Mouse (Mus musculus) right cerebral cortex, postnatal 36 days (tissue): ENCODE data around the gene Fgf15.

ENCODE experiments used
- DNase-seq, 2 experiments: peaks; one replicate each; pipeline ENCODE4 v3.0.0; 2022; ENCODE audit warnings: low spot score in 2 of 2, mixed read lengths in 1 of 2

Fgf15 gene

DNA sequence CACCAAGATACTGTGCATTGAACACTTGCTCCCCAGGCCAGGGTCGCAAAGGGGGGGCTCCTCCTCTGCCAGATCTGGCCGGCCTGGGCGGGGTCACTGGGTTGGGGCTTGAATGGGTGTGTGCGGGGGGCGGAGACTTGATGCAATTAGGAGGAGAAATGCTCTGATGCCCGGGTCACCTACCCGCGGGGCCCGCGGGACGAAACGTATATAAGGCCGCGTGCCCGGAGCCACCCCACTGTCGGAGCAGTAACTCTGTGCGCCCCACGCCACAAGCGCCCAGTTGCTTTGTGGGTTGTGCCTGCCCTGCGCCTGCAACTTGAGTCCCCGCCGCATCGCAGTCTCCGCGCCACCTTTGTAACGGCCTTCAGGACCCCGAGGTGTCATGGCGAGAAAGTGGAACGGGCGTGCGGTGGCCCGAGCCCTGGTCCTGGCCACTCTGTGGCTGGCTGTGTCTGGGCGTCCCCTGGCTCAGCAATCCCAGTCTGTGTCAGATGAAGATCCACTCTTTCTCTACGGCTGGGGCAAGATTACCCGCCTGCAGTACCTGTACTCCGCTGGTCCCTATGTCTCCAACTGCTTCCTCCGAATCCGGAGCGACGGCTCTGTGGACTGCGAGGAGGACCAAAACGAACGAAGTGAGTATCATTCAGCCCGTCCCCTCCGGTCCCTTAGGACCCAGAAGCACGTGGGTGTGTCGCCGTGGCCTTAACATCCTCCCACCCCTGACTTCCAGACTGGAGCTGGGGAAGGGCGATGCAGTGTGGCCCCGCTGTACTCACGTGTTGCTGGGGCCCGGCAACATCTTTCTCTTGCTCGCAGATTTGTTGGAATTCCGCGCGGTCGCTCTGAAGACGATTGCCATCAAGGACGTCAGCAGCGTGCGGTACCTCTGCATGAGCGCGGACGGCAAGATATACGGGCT is at the start of gene Fgf15:
Gene Fgf15 (plus strand): TSS at position 238 of the 925 bp plus-strand sequence.
- no peak for DNase-seq

DNA sequence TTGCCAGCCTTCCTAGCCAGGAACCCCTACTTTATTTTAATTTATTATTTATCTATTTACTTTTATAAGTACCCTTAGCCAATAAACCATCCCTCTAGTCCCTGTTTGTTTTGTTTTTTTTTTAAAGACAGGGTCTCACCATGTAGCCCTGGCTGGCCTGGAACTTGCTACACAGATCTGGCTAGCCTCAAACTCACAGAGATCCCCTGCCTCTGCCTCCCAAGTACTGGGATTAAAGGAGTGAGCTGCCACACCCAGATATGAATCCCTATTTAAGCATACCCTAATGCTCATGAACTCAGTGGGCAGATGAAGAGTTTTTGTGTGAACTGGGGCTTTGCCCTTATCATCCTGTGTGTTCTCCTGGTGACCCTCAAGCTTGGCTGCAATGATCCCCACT is 49.3 kb upstream of the Fgf15 start, which contains the start of gene Fgf4:
Gene Fgf4 (plus strand): TSS at position 301 of the 400 bp plus-strand sequence.
- no peak for DNase-seq

DNA sequence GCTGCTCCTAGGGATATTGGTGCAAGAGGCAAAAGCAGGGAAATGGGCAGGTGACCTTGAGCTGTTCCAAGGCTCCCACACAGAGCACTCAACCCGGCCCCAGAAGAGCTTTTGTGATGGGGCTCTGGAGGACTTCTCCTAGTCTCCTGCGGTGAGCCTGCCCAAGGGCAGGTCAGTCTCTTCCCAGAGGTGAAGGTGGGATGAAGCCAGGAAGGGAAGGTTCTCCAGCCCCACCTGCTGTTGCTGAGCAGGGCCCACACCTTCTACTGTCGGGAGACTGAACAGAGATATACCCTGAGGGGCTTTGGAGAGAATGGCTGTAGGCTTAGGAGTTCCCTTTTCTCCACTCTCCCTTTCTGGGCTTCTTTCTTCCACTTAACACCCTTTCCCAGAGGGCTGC is 45.0 kb upstream of the Fgf15 start:
- no peak for DNase-seq

DNA sequence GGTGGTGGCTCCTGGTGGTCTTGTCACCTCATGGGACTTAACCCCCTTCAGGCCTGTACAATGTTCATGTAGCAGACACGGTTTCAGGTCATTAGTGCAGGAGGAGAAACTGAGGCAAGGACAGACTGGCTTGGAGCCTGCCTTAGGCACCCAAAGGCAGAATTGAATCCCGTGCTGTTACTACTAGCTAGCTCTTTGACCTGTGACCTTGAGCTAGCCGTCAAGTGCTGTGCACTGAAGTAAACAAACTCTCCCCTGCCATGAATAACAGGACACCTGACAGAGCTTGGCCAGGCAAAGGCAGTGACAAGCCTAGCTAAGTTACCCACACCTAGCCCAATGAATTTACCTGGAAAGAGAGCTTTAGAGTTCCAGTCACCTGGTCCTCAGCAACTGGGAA is 41.4 kb upstream of the Fgf15 start:
- DNase-seq, result no peak

DNA sequence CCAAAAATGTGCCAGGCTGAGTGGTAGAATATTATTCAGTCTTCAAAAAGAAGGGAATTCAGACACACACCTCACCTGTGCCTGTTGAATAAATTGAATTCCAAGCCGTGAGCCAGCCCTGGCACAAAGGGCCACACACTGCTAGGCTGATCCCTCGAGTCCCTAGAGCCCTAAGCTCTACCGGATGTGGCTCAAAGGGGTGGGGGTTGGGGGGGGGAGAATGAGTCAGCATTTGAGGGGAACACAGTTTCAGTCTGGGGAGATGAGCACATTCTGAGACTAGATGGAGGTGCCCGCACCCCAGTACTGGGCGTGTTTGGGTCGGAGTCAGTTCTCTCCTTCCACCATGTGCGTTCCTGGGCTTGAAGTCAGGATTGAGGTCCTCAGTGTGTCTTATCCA is 39.2 kb upstream of the Fgf15 start:
- no peak for DNase-seq

DNA sequence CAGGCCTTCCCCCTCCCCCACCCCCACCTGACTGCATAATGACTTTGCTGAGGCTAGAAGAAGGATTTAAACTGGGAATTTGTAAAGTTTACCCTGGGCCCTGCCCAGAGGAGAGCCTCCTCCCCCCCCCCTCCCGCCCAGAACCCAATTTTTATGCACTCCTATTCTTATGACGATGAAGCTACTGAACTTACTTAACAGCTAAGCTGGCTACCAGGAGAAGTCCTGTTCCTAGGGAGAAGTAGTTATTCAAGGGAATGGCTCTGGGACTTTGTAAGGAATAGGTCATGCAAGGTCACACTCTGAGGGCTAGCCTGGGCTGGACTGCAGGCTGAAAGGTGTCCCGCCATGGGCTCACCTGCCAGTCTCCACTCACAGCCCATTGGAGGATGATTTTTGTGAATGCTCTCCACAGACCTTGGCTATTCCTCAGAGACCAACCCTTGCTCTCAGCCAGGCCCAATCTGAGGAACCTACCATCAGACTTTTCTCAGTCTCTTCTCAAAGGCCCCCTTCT is 38.4 kb upstream of the Fgf15 start:
- no peak for DNase-seq

DNA sequence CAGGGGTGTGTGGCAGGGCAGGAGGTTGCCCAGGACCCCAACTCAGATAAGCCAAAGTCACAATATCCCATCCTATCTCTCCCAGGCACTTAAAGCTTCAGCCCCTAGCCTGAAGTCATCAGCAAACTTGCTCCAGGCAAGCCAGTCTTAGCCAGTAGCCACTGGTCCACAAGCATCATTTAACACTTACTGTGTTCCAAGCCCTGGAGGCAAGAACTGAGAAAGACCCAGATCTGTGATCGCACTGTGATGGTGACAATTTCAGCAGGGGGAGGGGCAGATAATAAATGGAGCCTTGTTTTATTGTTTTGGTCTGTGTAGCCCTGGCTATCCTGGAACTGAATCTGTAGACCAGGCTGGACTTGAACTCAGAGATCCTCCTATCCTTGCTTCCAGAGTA is 37.6 kb upstream of the Fgf15 start:
- no peak for DNase-seq

DNA sequence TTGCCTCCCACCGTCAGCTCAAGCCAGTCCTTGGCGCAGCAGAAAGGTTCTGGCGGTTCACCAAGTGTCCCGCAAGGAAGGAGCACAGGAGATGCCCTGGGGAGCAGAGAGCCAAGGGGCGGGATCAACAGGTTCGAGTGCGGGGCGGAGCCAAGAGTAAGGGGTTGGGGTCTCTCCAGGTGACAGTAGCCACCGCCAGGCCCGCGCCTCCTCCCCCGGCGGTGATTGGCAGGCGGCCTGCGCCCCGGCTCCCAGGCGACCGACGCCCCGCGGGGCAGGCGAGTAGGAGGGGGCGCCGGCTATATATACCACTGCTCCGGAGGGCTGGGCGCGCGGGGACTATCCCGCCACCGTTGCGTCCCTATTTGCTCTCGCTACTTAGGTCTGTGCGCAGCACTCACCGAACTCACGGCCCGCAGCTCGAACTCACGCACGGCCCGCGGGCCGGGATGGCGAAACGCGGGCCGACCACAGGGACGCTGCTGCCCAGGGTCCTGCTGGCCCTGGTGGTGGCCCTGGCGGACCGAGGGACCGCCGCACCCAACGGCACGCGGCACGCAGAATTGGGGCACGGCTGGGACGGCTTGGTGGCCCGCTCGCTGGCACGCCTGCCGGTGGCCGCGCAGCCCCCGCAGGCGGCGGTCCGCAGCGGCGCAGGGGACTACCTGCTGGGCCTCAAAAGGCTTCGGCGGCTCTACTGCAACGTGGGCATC is 35.1 kb upstream of the Fgf15 start:
- no peak for DNase-seq

DNA sequence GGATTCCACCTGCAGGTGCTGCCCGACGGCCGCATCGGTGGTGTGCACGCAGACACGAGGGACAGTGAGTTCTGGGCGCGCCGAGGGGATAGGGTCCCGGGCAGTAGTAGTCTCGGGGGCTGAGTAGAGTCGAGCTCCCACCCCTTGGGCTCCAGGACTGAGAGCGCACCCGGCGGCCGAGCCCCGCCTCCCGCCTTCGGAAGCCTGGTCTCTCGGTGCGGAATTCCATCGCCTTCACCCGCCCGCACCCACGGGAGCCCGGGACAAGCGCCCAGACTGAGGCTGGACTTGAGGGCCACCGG is 34.6 kb upstream of the Fgf15 start:
- DNase-seq, result no peak

DNA sequence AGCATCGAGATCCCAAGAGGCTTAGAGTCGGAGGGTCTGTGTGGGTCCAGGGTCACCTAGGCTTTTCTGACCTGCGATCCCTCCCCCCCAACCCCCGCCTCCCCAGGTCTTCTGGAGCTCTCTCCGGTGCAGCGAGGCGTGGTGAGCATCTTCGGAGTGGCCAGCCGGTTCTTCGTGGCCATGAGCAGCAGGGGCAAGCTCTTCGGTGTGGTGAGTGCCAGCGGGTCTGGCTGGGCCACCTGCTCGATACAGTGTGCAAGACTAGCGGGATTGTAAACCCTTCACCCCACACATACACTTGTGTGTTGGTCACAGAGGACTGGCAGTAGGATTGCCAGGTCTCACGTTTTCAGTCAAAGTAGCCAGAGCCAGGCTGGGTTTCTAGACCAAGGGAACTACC is 34.2 kb upstream of the Fgf15 start:
- DNase-seq, result no peak

DNA sequence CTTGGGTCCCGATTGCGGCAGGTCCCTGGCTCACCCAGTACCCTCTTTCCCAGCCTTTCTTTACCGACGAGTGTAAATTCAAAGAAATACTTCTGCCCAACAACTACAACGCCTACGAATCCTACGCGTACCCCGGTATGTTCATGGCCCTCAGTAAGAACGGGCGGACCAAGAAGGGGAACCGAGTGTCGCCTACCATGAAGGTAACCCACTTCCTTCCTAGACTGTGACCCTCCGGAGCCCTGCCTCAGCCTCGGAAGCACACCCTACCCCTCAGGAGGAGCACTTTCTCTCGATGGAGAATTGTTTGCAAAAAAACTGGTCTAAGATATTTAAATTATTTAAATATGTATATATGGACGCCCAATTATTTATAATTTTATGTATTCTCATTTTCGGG is 33.6 kb upstream of the Fgf15 start:
- no peak for DNase-seq

DNA sequence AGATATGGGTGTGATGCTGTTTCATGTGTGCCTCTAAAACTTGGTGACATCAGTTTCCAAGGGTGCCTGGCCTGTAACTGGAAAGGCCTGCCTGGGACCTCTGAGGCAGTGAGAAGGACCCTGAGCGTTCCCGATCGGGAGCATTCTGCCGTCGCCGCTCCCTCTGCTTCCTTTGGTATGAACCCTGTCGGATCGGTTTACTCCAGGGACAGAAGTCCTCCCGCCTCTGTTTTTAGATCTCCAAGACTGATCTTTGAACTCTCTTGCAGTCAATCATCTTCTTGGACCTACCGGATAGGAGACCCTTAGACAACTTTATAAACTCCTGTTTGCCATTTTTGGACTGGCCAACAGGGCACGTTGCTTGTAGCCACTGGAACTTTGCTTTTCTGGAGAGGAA is 33.1 kb upstream of the Fgf15 start:
- DNase-seq, result no peak

DNA sequence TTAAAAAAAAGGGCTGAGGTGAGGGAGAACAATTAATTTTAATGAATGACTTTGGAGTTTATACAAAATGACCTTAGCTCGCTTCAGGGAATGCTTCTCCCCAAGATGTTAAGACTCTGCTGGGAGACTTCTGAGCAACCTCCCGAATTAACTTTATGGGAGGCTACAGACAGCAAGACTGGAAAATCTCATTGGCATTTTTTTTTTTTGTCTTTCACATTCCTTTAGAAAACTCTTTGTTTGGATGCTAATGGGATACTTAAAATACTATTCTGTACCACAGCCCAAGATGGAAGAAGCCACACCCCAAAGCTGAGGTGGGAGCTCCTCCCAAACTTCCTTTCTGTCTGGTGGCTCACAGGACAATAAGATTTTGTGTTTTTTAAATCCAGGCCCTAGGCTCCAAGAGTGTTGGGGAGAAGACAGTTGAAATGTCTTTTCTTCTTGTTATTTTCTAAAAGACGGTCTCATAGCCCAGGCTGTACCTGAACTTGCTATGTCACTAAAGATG is 32.1 kb upstream of the Fgf15 start:
- DNase-seq, result no peak

DNA sequence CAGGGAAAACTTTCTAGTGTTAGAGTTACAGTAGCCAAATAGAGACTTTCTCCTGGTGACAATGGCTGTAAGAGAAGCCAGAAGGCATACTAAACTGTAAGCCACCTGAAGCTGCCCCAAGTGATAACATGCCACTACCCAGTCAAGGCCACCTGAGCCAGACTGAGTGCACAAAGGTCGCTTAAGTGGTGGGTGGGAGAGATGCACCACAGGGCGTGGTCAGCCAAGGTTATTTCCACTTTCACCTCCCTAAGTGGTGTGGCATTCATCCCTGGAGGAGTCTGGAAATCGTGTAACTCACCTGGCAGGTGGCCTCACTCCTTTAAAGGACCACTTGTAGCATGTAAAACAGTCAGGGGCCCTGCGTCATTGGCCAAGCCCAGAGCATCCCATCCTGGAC is 29.2 kb upstream of the Fgf15 start:
- DNase-seq, result no peak

DNA sequence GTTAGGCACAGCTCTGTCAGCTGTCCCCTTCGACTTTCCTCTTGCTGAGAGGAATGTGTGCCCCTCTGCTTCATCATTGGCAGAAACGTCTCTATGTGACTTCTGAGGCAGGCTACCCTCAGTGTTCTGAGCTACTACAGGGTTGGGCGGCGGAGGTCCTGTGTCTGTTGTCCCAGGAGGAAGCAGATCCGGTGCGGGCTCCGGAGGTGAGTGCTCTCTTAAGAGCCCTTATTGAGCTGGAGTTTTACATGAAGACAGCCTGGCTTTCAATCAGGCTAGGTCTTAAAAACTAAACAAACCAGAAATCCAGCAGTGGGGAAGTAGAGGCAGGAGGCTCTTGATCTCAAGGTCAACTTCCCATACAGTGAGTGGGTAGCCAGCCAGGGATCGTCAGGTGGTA is 28.7 kb upstream of the Fgf15 start:
- no peak for DNase-seq

DNA sequence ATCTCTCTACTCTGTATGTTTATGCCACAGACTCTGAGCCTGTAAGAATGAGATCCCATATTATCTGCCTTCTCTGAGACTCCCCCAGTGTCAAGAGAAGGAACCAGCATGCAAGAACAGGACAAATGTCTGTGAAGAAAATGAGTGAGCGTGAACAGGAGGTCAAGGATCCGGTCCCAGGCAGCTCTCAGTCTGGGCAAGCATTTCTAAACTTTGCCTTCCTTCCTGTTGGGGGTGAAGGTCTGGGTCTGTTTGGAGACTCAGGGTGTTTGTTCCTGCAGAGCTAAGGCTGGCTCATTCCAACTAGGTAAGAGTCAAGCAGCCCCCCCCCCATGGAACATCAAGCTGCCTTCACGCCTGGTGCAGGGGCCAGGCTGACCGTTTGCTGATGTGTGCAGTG is 23.9 kb upstream of the Fgf15 start:
- DNase-seq, result no peak

DNA sequence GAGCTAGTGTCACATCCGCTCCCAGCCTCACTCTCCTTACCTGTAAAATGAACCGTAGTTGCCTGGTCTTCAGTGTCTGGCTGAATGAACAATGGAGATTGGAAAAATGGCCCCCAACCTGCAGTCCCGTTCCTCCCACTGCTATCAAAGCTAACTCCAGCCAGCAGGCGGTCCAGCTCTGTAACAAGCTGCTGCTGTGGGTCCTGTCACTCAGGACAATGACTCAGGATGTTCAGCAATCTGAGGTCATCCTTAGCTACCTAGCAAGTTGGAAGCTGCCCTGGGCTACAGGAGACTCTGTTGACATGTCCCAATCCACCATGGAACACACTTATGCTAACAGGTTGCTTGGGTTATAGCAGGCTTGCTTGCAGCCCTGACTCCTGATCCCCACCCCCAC is 23.2 kb upstream of the Fgf15 start:
- DNase-seq, result no peak

DNA sequence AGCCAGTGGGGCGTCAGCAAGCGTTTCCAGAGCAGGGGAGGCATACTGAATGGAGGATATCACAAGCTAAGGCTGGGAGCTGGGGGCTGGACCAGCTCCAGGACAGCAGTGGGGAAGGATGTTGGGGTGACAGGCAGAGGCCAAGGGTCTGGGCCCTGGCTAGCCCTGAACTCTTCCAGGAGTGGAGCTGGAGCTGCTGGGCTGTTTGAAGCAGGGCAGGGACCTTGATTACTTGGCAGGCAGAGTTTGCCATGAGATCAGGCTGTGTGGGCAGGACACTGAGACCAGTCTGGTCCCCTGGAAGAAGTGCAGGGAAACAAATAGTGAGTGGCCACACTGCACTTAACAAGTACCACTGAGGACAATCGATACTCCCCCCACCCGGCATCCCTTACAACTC is 22.1 kb upstream of the Fgf15 start:
- DNase-seq, result no peak

DNA sequence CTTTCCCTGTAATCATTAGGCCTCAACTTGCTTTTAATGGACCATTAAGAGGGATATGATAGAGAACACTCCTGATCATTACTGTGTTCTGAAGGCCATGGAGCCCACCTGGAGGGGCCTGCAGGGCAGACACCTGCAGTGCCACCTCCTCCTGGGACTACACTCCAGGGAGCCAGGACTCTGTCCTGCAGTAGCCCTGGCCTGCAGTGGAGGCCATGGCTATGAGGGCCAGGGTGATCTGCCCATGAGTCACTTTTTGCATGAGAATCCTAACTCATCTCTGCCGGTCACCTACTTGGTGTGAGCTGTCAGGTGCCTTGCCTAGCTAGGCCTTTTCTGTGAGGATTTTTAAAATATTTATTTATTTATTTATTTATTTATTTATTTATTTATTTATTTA is 17.9 kb upstream of the Fgf15 start:
- DNase-seq, result no peak

DNA sequence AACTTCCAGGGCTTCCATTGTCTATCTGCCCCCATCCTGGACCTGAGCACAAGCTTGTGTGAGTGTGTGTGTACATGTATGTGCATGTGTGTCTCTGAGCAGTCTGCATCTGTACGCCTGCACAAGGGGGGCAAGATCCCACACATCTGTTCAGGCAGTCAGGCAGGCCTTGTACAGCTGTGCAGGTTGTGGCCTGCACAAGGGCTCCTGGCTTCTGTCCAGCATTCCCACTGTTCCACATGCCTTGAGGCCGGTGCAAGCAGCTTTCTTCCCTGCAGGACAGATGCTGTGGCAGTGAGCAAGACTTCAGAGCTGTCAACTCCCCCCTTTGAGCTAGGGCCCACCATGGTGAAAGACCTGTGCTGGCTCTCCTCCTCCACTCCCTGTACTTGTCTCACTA is 13.2 kb upstream of the Fgf15 start:
- DNase-seq, result no peak

DNA sequence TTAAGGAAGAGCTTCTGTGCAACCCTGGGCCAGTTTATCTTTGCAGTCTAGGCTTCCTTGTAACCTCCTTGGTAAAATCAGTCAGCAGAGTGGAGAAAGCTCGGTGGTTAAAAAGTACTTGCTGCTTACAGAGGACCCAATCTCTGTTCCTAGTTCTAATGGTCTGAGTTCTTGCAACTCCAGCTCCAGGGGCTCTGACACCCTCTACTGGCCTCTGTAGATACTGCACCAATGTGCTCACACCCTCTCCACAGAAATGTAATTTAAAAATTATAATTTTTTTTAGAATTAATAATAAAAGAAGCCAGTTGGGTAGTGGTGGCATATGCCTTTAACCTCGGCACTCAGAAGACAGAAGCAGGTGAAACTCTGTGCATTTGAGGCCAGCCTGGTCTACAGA is 8.7 kb upstream of the Fgf15 start:
- no peak for DNase-seq

DNA sequence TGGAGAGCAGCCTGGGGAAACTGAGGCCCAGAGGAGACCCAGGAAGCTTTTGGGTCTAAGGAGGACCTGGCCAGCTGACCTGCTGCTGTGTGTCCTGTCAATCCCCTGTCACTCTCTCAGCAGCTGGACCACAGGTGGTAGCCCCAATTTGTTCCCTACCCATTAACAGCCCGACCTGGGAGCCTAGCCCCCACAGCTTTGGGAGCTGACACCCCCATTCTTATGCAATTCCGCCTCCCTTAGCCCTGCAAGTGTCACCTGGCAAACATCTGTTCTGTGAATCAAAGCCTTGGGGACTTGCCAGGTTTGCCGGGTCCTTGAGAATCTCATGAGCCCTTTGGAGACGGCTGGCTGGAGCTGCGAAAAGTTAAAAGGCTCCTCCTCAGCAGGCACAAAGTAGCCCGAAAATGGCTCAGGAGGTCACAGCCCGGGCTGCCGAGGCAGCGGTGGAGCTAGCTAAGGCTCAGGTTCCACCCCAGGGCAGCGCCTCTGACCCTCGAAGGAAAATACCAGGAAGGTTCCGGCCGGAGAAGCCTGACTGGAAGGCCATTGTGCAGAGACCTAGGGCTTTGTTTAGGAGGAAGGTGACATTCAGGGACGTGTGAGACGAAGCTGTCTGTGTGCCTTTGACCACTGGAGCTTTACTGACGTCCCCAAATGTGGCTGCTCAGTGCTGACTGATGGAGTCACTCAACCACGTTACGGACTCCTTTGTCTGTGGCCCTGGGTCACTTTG is 7.6 kb upstream of the Fgf15 start:
- DNase-seq, result no peak
